8 mouse cellular contexts compared by ENCODE assay signal in genomic region chr5:143932831-143933230, GRCm38 (mm10). TPM values are rescaled to one million over a fixed set of nuclear protein-coding genes. Genes with fewer than 3 reads are reported as not detected.
DNase-seq lines count a peak whose midpoint lies in the region; ATAC-seq lines count a peak whose summit lies in the region.

Rsph10b (plus strand) TSS chr5:143933035.

- no peaks in the 10 kb centered on the region for H3K4me1 ChIP-seq in embryonic facial prominence, embryonic 11.5 days (ENCODE audit: control insufficient read depth, insufficient read depth, low read length)
- H3K4me1 ChIP-seq in stomach, embryonic 15.5 days = no peaks in the 10 kb centered on the region

- H3K9me3 ChIP-seq in embryonic facial prominence, embryonic 11.5 days (replicated peaks; ENCODE audit: control insufficient read depth, low read length) = no peaks in the 10 kb centered on the region
- H3K9me3 ChIP-seq in stomach, embryonic 15.5 days = no peaks in the 10 kb centered on the region

- H3K9ac ChIP-seq in embryonic facial prominence, embryonic 11.5 days (replicated peaks; ENCODE audit: low read length) = no peak within 1 kb of the TSS
- H3K9ac ChIP-seq in stomach, embryonic 15.5 days = no peak within 1 kb of the TSS

- H3K36me3 ChIP-seq in embryonic facial prominence, embryonic 11.5 days (replicated peaks; ENCODE audit: control insufficient read depth, insufficient read depth, low read depth, low read length) = no peaks in the 10 kb centered on the region; the same call in 1 of the 2 replicates
- peaks cover 25% of the 10 kb centered on the region for H3K36me3 ChIP-seq in stomach, embryonic 15.5 days

- WGBS in embryonic facial prominence, embryonic 11.5 days = 16% methylated on average over 8 of the region's 8 CpGs
- 27% methylated on average over 8 of the region's 8 CpGs for WGBS in stomach, embryonic 15.5 days

- H3K27me3 ChIP-seq in embryonic facial prominence, embryonic 11.5 days (ENCODE audit: control insufficient read depth, insufficient read depth, low read length) = no peaks in the 10 kb centered on the region
- no peaks in the 10 kb centered on the region for H3K27me3 ChIP-seq in stomach, embryonic 15.5 days (replicated peaks)

- peak; percentile 10 for DNase-seq in left cerebral cortex, postnatal 4 days
- no peak for DNase-seq in left cerebral cortex, postnatal 25 days (ENCODE audit: low spot score in 2 of 2)
- DNase-seq in embryonic facial prominence, embryonic 11.5 days (ENCODE audit: low spot score) = peak; percentile 37
- DNase-seq in lung, adult 18-20 months = peak; percentile 71 to 81
- no peak for DNase-seq in right cerebral cortex, adult 2 months (ENCODE audit: low spot score in 2 of 2)
- no peak for DNase-seq in yolk sac, embryonic 10.5 days (ENCODE audit: low spot score)

- no peak within 1 kb of the TSS for H3K27ac ChIP-seq in embryonic facial prominence, embryonic 11.5 days (replicated peaks; ENCODE audit: low read depth, low read length)
- H3K27ac ChIP-seq in stomach, embryonic 15.5 days = no peak within 1 kb of the TSS

- ATAC-seq in embryonic facial prominence, embryonic 11.5 days (replicated peaks; ENCODE audit: insufficient number of reproducible peaks, low FRiP score, low TSS enrichment, low read depth) = no peak
- ATAC-seq in stomach, embryonic 15.5 days (ENCODE audit: insufficient read depth, low FRiP score, low read depth) = peak; percentile 22; the same call in 1 of the 2 replicates
- ATAC-seq in CD4-positive, CD25-positive, alpha-beta regulatory T cell, adult 4 months = no peak

- no peak within 1 kb of the TSS for H3K4me2 ChIP-seq in embryonic facial prominence, embryonic 11.5 days (ENCODE audit: low read depth, low read length)
- no peak within 1 kb of the TSS for H3K4me2 ChIP-seq in stomach, embryonic 15.5 days

- intact Hi-C loops in left cerebral cortex, postnatal 4 days (cut with DNase I) = no loop called here
- intact Hi-C loops in left cerebral cortex, postnatal 25 days (cut with DNase I) = no loop called here

- no peak within 1 kb of the TSS for H3K4me3 ChIP-seq in embryonic facial prominence, embryonic 11.5 days (ENCODE audit: low read depth, low read length)
- H3K4me3 ChIP-seq in stomach, embryonic 15.5 days (replicated peaks) = no peak within 1 kb of the TSS

RNA-seq across cellular contexts. Expression of gene Rsph10b, which starts in this region (rescaled TPM):
- total RNA-seq in left cerebral cortex, postnatal 4 days (2021) = 1 to 10 TPM; 4.7 to 6.0 TPM
- 1 to 10 TPM; 4.2 to 5.5 TPM for total RNA-seq in left cerebral cortex, postnatal 25 days (2021)
- 0.42 and 1.2 TPM in 2 replicates for polyA plus RNA-seq in embryonic facial prominence, embryonic 11.5 days (2014; fragmentation: Nextera tagmentation; extraction: Ambion mirVana)
- polyA plus RNA-seq in stomach, embryonic 15.5 days (2015; fragmentation: Nextera tagmentation; extraction: Ambion mirVana) = 0.43 and 0.48 TPM in 2 replicates
- under 1 TPM; 0.62 to 0.75 TPM for polyA plus RNA-seq in CD4-positive, CD25-positive, alpha-beta regulatory T cell, adult 4 months (2017; shearing (Covaris generic))

Comparison
In these comparisons a context has a peak if more than half of its experiments do, and no peak if none do; other contexts are left out.
1. DNase-seq: peak in left cerebral cortex, postnatal 4 days (single experiment), embryonic facial prominence, embryonic 11.5 days (single experiment) and lung, adult 18-20 months (2 of 2); none in left cerebral cortex, postnatal 25 days (0 of 2), right cerebral cortex, adult 2 months (0 of 2) and yolk sac, embryonic 10.5 days (single experiment).
2. Peak in ATAC-seq in stomach, embryonic 15.5 days; RNA of the gene not detected or under 1 TPM.